Mouse (Mus musculus) left cerebral cortex, postnatal 36 days (tissue): ENCODE data around the gene Eid1. TPM values are rescaled to one million over a fixed set of nuclear protein-coding genes. Genes with fewer than 3 reads are reported as not detected.

Experiments
- DNase-seq, 2 experiments: peaks; one replicate each; pipeline ENCODE4 v3.0.0; 2021 to 2022; ENCODE audit warnings: low spot score in 2 of 2, mixed read lengths in 1 of 2
- intact Hi-C: fragments of 180-260 bp; cut with DNase I; formaldehyde crosslinking; loops from one replicate; pipeline ENCODE4 v1.15.1; 2025
- total RNA-seq, 2 experiments: library from RNA; stranded (reverse); gene quantifications; 2 replicates each; pipeline ENCODE4 v1.2.3; 2021

Gene Eid1
- total RNA-seq = 100 to 1,000 TPM; 213 to 248 TPM

DNA sequence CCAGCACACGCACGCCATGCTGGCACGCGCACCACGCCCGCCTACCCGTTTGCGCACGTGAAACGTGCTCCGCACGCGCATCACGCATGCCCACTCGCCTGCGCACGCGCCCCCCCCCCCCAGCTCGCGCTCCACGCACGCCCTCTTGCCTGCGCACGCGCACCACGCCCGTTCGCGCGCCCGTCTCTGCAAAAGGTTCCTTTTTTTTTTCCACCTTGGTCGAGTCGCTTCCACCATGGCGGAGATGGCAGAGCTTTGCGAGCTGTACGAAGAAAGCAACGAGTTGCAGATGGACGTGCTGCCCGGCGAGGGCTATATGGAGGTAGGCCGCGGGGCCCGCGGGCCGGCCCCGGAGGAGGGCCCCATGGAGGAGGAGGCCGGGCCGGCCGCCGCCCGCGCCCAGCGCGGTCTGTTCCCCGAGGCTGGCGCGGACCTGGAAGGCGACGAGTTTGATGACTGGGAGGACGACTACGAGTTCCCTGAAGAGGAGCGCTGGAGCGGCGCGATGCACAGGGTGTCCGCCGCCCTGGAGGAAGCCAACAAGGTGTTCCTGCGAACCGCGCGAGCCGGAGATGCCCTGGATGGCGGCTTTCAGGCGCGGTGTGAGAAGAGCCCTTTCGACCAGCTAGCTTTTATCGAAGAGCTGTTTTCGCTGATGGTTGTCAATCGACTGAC, at the start of gene Eid1:
Gene Eid1, plus strand, starts transcription at position 139 of the 675 bp plus-strand sequence.
- intact Hi-C loops = loop anchor here (5.0 kb wide), 1 partner anchor 109 kb away; the partner anchor contains the start of gene Secisbp2l

GRCm38 (mm10) chr2:125623211-125623610, 49.7 kb upstream of the Eid1 start:
- intact Hi-C loops = no loop called here
- DNase-seq = no peak

More for the DNA sequence above, at the start of gene Eid1:
- peak; percentile 85 for DNase-seq

GRCm38 (mm10) chr2:125624127-125624685, 48.7 kb upstream of the Eid1 start:
- no peak for DNase-seq
- intact Hi-C loops = no loop called here

GRCm38 (mm10) chr2:125624837-125625351, 48.0 kb upstream of the Eid1 start, which contains the start of gene Cep152:
TSS of gene Cep152 (minus strand) at chr2:125625113.
- intact Hi-C loops = no loop called here

DNA sequence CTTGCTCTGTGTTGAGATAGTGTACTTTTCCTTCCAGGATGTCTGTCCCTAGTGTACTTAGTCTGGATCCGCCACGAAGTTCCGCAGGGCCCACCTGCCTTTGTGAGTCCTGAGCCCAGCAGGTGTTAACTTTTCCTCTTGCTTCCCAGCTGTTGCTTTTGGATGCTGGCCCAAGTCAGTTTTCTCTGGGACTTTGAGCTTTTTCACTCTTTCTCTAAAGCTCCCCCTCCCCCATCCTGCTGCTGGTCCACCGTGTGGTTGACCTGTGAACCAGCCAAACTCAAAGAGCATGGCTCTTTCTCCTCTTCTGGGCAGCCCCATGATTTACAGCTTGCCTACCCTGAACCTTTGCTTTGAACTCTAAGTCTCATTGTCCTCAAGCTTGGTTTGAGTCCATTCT, 46.4 kb upstream of the Eid1 start:
- no peak for DNase-seq
- intact Hi-C loops = no loop called here

More at GRCm38 (mm10) chr2:125624837-125625351, 48.0 kb upstream of the Eid1 start, which contains the start of gene Cep152:
- peak; percentile 97 for DNase-seq

- no peak for DNase-seq
Observed at GRCm38 (mm10) chr2:125628487-125628886, 44.4 kb upstream of the Eid1 start.

GRCm38 (mm10) chr2:125630010-125630409, 42.9 kb upstream of the Eid1 start:
- intact Hi-C loops = no loop called here
- no peak for DNase-seq

More at GRCm38 (mm10) chr2:125628487-125628886, 44.4 kb upstream of the Eid1 start:
- intact Hi-C loops = no loop called here

DNA sequence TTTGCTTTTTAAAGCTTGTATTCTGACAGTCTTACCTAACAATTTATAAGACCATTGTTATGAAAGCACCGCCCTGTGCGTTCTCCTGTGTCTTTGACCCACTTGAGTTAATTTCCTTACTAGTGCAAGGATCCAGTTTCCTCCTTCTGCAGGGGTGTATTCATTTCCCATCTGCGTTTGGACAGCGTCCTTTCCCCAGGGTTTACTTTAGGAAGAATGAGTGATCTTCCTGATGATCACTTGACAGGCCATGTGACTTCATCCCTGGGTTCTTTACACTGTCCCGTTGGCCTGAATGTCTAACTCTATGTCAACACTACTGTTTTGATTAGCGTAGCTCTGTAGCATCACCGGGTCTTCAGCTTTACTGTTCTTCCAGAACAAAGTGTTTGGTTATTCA, 35.6 kb upstream of the Eid1 start:
- no peak for DNase-seq
- intact Hi-C loops = no loop called here

DNA sequence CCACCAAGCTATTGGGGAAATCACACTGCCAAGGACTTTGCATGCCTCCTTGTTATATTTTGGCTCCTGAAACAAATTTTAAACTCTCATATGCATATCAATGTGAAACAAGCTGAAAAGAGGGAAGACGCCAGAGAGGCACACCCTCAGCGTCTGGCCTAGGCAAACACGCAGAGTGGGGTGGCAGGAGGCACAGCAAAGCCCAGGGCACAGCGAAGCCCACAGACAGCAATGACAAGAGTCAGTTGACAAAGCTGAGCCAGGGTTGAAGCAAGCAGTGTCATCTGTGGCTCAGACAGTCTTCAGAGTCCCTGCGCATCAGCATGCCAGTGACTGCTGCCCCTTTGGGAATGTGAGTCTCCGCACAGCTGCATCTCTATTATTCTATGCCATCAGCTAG, 28.0 kb upstream of the Eid1 start:
- intact Hi-C loops = no loop called here
- no peak for DNase-seq

DNA sequence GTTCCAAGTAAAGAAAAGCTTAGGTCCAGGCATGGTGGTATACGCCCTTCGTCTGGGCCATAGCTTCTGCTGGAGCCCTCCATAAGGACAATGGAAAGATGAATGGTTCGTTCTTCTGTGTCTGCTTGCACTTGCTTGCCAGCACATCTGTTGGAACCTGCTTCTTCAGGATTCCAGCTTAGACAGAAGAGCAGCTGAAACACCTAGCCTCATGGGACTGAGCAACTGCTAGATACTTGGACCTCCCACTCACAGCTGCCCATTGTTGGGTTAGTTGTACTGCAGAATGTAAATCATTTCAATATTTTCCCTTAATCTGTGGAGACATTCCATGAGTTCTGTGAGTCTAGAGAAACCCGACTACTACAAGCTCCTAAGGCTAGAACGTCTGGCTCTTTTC, 22.9 kb upstream of the Eid1 start:
- no peak for DNase-seq
- intact Hi-C loops = no loop called here

GRCm38 (mm10) chr2:125650742-125651352, 22.0 kb upstream of the Eid1 start:
- intact Hi-C loops = no loop called here
- no peak for DNase-seq

GRCm38 (mm10) chr2:125651563-125651962, 21.3 kb upstream of the Eid1 start:
- intact Hi-C loops = no loop called here
- no peak for DNase-seq

DNA sequence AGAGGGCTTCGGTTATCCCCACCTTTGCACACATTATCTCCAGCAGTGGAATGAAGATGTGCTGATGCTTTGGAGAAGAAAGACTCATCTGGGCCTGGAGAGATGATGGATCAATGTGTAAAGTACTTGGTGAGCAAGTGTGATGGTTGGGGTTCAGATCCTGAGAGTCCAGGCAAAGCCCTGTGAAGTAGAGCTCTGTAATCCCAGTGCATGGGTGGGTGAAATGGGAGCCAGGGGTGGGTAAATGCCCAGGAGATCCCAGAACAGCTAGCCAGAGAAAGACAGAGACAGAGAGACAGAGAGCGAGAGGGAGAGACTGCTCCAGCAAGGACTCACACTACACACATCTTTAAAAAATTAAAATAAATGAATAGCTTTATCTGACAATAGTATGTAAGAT, 19.6 kb upstream of the Eid1 start:
- intact Hi-C loops = no loop called here
- no peak for DNase-seq

- DNase-seq = no peak
- intact Hi-C loops = loop anchor here (5.0 kb wide), 1 partner anchor 867 kb away; no protein-coding TSS in a partner anchor
Observed at GRCm38 (mm10) chr2:125655391-125655790, 17.5 kb upstream of the Eid1 start.

- peak; percentile 44 to 59 for DNase-seq
- intact Hi-C loops = loop anchor here (2.0 to 10.0 kb wide), 3 partner anchors 71 to 862 kb away; partner anchors contain the start of genes Cops2 and Galk2
Observed at GRCm38 (mm10) chr2:125659823-125660536, 12.9 kb upstream of the Eid1 start.

- intact Hi-C loops = loop anchor here (2.0 to 10.0 kb wide), 2 partner anchors 70 to 194 kb away; partner anchors contain the start of genes Cops2 and Galk2
- DNase-seq = no peak
Observed at GRCm38 (mm10) chr2:125660537-125661130, 12.3 kb upstream of the Eid1 start.

- intact Hi-C loops = loop anchor here (2.0 to 10.0 kb wide), 2 partner anchors 70 to 194 kb away; partner anchors contain the start of genes Cops2 and Galk2
- no peak for DNase-seq
Observed at GRCm38 (mm10) chr2:125661156-125661555, 11.7 kb upstream of the Eid1 start.

- intact Hi-C loops = loop anchor here (10.0 kb wide), 1 partner anchor 192 kb away; the partner anchor contains the start of genes Cops2 and Galk2
- no peak for DNase-seq
Observed at GRCm38 (mm10) chr2:125662517-125662916, 10.4 kb upstream of the Eid1 start.

DNA sequence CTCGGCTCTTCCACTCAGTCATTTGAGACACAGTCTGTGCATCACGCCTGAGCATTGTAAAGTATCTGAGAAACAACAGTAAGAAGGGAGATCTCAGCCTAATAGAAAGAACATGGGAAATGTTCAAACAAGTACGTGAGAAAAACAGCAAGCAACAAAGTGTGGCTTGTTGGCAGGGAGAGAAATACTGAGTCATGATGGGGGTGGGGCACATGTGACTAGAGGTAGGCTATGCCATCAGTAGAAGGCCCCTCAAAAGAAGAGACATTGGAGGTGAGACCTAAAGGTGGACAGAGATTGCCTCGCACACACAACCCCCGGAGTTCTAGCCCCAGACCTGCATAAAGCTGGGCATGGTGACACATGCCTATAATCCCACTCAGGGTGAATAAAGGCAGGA, 7.7 kb upstream of the Eid1 start:
- no peak for DNase-seq
- intact Hi-C loops = loop anchor here (10.0 kb wide), 1 partner anchor 190 kb away; the partner anchor contains the start of genes Cops2 and Galk2
